Mouse (Mus musculus): Measurements from ENCODE around the gene Rbp1.

- TF ChIP-seq CTCF (IDR thresholded peaks at IDR 0.05; ENCODE audit: low read depth) = no peak
- TF ChIP-seq EP300 (optimal IDR thresholded peaks at IDR 0.05) = no peak
Measured at GRCm38 (mm10) chr9:98424291-98424690, 1.5 kb downstream of the Rbp1 start.

All from stomach, postnatal 0 days (tissue).